Mouse (Mus musculus): ENCODE measurements around the gene Derl2.

GRCm38 (mm10) chr11:70980232-70980631 is 39.4 kb downstream of the Derl2 start:
- no peak for TF ChIP-seq CTCF (IDR thresholded peaks at IDR 0.05; ENCODE audit: low read depth)
- no peak for TF ChIP-seq EP300 (IDR thresholded peaks at IDR 0.05; ENCODE audit: low read depth)
